Mouse (Mus musculus): ENCODE measurements around the gene Tmem143.
A peak's percentile ranks its signal among the peaks of the same experiment; 100 is the strongest.

Gene Tmem143

DNA sequence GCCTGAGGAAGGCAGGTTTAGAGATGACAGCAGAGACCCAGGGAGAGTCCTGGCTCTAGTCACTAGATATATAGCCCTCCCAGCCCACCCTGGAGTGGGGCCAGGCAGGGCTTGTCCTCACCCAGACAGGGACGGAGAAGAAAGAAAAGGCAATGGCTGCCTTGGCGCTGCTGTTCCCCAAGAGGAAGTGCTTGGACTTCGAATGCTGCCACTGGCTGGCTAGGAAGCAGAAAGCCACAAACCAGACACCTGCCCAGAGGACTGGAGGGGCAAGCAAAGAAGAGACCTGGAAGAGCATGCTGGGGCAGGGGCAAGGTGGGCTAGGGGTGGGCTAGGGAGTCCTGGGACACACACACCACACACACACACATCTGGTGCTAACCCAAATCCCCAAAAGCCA, 9.5 kb upstream of the Tmem143 start:
- no peak for DNase-seq (ENCODE audit: low spot score in 2 of 2)

DNA sequence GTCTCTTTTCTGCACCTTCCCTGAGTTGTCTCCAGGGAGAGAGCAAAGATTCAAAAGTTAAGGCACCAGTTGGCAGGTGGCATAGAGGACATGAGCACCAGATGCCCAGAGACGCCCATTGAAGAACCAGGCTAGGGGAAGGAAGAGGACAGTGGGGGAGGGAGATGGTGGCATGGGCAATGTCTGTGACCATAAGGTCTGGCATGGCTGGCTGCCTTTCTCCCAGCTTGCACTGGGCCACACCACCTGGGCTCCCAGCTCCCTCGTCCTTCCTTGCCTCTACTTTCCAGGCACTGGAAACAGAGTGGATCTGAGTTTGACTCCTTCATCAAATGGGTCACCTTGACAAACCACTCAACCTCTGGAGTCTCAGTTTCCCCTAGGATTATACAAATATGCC, 4.1 kb upstream of the Tmem143 start:
- no peak for DNase-seq (ENCODE audit: low spot score in 2 of 2)

DNA sequence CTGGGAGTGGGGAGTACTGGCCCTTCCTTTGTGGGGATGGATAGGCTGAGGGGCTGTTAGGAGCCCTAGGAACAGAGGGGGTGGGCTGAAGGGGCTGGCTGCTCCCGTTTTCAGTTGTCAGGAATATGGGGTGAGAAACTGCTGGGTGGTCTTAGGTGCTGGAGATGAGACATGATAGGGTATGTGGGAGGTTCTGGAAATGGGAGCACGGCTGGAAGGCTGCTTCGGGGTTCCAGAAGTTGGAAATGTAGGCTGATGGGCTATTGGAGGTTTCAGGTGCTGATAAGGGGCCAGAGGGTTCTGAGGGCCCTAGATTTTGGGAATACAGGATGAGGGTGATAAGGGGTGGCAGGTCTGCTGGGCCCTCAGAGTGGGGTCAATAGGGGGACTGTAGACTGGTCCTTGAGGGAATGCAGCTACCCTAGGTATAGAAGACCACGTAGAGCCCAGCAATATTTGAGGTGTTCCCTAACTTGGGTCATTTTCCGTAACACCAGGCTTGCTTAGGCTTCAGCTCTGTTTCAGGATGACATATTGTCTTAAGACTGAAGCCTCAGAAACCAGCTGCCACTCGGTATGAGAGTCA, 717 bp upstream of the Tmem143 start:
- no peak for DNase-seq (ENCODE audit: low spot score in 2 of 2)

DNA sequence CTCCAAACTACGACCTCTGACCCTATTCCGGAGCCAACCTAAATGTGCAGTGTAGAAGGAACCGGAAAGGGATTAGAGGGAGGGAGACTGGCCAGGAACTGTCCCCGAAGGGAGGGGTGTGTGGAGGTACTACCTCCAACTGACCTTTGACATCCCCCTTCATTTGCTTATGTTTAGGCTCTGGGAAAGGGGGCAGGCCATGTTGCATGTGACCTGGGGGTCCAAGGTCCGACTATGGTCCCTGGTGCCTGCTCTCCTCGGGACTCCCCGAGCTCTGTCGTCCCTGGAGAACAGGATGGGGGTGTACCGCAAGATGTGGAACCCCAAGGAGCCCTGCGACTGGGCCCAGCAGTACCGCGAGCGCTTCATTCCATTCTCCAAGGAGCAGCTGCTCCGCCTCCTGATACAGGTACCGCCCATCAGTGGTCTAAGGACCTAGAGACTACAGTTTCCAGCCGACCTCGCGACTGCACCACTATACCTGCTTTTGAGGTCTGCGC, 567 bp downstream of the Tmem143 start:
- peak in 1 of 2 experiments; percentile 59 for DNase-seq (ENCODE audit: low spot score in 2 of 2)

DNA sequence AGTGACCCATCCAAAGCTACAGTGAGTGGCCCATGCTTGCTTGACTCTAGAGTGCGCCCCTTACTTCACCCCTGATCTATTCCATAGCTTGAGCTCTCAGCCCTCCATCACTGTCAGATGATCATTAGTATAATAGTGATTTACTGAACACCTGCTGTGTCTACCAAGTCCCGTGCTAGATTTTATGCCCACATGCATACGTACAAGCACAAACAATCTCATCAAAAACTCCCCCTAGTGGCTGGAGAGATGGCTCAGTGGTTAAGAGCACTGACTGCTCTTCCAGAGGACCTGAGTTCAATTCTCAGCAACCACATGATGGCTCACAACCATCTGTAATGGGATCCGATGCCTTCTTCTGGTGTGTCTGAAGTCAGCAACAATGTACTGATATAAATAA, 1.4 kb downstream of the Tmem143 start:
- peak in 1 of 2 experiments; percentile 5 for DNase-seq (ENCODE audit: low spot score in 2 of 2)

DNA sequence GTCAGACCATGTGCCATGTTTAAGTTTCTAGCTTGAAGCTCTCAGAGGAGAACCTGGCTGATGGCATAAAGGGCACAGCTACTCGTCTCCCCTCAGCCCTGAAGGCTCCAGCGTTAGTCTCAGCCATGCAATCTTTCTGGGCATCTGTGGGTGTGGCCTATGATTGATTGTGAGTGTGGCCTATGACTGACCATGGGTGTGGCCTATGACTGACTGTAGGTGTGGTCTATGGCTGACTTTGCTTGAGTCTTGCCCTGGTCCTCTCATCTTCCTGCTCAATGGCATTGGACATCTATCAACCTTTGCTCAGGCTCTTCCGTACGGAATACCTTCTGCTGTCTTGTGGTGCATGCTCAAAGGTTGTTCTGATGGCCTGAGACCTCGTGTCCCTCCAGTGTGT, 4.8 kb downstream of the Tmem143 start:
- no peak for DNase-seq (ENCODE audit: low spot score in 2 of 2)

DNA sequence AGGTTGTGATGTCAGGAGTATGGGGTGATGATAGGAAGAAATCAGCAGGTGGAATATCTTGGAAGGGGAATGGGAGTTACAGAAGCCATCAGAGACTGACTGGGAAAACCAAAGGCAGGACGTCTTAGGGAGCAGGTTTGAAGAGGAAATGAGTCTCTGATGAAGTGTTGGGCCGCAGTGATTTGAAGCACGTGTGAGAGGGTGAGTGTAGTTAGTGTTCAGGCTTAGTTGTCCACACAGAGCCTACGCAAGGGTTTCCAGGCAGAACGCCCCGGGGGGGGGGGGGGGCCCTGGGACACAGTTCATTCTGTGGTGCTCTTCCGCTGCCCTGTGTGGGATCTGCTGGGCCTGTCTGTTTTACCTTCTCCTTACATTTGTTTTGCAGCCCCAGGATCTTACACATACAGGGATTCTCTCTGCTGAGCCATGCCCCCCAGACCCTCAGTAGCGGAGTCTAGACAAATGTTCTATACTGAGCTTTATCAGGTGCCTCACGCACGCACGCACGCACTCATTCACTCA, 5.8 kb downstream of the Tmem143 start:
- no peak for DNase-seq (ENCODE audit: low spot score in 2 of 2)

DNA sequence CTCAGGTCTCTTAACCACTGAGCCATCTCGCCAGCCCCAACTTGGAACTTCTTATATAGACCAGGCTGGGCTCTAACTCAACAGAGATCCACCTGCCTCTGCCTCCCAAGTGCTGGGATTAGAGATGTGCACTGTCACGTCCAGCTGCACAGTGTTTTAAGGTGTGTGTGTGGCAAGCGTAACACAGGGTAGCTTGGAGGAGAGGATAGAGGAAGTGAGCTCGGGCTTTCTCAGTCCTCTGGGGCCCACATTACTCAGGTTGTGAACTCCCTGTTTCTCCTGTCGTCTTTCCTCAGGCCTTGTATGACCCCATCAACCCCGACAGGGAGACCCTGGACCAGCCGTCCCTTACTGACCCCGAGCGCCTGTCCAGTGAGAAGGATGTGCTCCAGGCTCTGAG, 9.9 kb downstream of the Tmem143 start:
- DNase-seq (ENCODE audit: low spot score in 2 of 2): no peak

DNA sequence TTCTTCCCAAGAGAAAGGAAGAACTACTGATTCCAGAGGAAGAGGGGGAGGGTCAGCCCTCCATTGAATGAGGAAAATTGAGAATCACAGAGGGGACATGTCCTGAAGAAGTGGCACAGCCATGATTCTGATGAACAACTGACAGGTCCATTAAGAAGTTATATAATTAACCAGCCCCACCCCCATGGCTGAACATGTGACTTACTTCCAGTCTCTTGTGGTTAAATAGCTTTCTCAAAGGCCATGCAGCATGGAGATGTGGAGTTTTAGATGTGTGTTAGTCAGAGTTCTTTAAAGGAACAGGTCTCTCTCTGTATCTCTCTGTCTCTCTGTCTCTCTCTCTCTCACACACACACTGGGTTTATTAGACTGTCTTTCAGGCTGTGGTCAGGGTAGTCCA, 11.6 kb downstream of the Tmem143 start:
- no peak for DNase-seq (ENCODE audit: low spot score in 2 of 2)

DNA sequence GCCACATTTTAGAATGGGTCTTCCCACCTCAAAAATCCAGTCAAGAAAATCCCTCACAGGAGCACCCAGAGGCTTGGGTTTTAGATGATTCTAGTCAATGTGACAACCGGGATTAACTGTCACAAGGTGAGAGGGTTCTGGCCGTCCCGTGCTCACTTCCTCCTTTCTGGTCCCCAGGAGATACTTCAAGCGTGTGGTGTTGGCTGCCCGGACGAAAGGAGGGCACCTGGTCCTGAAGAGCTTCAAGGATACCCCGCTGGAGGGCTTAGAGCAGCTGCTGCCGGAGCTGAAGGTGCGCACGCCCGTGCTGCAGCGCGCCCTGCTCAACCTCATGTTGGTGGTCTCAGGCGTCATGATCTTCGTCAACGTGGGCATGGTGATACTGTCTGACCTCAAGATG, 12.4 kb downstream of the Tmem143 start:
- no peak for DNase-seq (ENCODE audit: low spot score in 2 of 2)

DNA sequence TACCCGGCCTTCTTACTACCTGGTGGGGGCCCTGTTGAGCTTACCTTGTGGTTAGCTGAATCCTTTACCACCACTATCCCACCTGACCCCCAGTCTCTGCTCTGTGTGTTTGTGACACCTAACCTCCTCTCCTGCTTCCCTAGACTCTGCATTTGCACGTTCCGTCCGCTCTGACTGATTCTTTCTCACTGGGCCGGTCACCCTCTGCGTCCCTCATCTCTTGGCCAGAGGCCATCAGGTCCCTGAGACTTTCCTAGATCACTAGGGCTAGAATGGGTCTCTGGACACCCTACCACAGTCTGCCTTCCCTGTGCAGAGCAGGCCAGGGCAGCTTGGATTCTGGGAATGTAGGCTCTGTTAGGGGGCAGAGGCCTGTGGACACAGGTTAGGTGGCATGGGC, 17.3 kb downstream of the Tmem143 start:
- no peak for DNase-seq (ENCODE audit: low spot score in 2 of 2)

DNA sequence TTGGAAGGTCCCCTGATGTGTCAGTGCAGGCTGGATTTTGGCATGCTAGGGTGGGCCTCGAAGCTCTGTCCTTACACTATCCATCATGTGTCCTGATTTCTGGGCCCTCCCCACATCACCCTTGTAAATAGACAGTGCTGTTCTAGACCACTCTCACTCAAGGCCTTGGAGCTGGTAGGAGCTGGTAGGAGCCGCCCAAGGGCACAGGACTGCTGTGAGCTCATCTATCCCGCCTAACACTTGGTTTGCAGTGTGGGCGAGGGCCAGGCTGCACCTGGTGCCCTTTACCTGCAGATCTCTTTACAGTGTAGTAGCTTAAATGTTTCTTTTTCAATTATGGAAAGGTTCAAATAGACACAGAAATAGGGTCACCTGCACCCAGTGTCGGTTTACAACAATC, 18.3 kb downstream of the Tmem143 start:
- DNase-seq (ENCODE audit: low spot score in 2 of 2): no peak

DNA sequence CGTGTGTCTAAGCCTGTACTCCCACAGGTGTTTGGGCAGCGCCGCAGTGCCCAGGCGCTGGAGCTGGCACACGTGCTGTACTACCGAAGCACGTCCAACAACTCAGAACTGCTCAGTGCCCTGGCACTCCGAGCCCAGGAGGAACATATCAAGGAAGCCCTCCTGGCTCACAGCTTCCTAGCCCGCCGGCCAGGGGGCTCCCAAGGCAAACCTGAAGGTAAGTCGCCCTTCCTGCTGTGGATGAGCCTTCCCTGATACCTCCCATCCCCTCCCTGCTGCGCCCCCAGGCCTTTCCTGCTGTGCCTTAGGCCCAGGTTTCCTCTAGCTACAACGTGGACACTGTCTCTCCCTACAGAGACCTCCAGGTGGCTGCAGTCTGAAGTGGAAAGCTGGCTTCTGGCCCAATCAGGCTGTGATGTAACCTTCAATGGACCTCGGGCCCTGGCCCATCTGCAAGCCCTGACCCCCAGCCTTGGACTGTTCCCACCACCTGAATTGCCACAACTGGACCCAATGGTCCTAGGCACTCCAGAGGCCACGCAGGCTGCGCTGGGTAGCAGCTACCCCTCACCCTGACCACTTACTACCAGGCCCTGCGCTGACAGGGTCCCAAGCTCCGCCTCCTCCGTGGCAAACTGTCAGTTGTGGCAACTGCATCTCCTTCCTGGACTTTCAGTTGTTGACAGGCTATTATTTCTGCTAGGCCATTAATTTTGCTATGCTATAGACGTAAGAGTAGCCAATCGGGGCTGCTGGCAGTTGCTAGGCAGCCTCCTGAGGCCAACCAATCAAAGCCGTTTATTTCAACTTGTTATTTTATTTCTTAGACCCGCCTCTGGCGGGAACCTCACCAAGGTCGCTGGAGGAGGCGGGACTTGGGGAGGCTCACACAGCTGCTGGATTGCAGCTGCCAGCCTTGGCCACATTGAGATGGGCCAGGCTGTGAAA, 19.6 kb downstream of the Tmem143 start:
- peak; percentile 87 for DNase-seq (ENCODE audit: low spot score in 2 of 2)

DNA sequence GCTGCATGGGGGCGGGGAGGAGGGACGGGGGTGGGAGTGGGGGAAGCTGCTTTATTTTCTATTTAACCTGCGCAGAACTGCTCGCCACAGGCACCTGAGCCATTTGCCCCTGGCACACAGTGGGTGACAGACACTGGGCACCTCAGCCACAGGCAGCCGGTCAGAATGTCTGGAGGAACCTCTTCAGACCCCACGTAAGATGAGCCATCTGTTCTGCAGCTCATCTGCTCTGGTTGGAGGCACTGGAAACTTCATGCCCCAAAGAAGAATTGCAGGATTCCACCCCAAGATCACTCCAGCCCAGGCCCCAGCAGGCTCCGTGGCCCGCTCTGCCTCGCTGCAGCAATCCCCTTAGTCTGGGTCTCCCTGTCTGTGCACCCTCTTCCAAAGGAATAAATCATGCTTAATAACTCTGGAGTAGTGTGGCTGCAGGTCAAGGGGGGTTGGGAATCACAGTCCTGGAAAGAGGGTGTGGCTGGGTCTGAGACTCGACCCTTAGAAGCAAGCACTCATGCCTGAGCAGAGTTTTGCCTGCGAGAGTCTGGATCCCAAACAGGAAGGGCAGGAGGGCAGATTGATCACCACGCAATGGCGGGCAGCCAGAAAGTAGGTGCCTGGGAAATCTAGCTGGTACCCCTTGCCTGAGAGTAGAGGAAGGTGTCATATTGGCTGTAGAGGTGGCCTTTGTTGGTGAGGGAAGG, 20.4 kb downstream of the Tmem143 start:
- peak in 1 of 2 experiments; percentile 36 for DNase-seq (ENCODE audit: low spot score in 2 of 2)

DNA sequence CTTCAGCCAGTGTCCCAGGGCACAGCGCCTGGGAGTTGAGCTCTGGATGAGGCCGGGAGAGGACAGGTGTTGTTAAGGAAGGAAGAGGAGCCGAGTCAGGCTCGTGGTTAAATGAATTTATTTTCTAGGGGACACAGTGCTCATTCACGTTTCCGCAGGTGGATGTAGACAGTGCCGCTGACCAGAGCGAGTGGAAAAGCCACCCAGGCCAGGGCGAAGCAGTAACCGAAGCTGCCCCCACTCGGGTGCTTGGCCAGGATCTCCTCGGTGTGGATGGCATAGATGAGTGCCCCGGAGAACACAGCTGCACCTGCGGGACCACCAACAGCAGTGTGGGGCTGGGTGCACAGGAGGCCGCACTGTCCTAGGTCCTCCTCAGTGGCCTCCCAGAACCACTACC, 21.2 kb downstream of the Tmem143 start:
- DNase-seq (ENCODE audit: low spot score in 2 of 2): no peak

DNA sequence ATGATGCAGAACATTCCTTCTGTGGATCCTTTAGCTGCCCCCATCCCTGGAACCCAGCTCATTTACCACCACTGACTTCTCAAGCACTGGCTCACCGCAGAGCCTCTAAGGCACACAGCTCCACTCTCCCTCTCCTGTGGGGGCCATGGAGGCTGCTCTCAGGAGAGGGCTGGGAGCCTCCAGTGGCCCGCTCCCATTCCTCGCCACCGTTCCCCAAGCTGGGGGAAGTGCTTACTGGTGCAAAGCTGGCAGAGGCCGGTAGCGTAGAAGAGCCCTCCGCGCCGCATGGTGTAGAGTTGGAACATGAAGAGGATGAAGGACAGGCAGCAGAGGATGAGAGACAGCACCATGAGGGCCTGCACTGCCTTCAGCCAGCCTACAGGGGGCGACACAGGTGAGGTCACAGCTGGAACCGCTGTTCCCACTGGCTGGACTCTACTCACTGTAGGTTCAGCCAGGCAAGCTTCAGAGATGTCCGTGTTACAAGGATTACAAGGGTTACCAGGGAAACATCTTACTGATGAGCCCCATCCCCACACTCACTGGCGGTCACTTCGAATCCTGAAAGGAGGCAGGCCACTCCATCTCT, 22.4 kb downstream of the Tmem143 start:
- DNase-seq (ENCODE audit: low spot score in 2 of 2): no peak

DNA sequence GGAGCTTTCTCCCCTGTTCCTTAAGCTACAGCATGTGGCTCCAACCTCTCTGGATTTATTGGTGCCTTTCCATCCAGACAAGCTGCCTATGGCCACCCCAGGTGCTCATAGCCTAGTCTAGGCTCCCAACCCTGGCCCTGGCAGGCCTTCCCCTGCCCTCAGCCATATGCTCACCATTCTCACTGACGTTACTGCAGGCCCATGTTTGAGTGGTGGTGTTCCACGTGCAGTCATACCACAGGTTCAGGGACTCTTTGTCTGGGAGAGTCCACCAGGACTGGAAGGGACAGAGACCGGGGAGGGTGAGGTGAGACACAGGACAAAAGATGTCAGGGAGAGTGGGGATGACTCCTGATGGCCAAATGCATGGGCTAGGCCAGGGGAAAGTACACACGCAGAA, 23.0 kb downstream of the Tmem143 start:
- no peak for DNase-seq (ENCODE audit: low spot score in 2 of 2)

DNA sequence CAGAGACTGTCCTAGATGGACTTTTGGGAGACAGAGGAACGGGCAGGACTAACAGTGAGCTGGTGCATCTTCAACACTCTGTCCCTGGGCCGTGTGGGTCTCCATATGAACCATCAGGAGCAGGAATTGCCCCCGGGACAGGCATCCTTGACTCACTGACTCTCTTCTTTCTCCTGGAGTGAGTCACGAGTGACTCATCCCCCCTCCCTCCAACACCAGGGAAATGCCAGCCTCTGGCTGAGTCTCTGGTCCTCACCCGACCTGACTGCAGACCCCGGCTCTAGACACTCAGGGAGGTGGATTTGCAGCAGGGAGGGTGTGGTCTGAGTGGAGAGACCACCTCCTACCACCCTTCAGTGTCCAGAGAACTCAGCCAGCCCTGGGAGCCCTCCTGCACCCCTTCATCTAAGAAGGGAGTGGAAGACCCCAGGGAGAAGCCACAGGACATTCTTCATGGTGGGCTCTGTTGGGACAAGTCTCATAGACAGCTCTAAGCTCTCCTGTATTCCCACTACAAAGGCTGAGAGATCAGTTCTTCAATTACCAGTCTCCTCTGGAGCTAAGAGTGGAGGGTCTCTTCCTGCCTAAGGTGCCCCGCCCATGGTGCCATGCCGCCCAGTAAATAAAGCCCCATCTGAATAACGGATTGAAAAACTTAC, 24.0 kb downstream of the Tmem143 start:
- peak; percentile 38 to 66 for DNase-seq (ENCODE audit: low spot score in 2 of 2)

DNA sequence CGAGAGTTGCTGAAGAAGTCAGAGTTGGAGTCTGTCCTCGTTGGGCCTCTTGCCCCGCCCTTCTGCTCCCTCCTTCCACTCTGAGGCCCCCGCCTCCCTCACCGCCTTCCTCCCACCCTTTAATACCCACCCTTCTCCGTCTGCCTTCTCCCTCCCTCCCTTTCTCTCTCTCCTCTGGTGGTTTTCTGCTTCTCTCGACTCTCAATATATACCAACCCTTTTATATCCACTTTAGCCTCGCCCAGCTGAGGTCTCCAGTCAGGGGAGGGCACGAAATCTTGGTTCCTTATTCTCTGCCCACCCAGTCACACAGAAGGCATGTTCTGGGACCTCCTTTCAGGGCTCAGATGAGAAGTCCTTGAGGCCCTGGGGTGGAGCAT, 24.5 kb downstream of the Tmem143 start, which contains the start of gene Emp3:
Emp3 (minus strand) TSS at position 163 of the 380 bp plus-strand sequence.
- peak; percentile 64 to 68 for DNase-seq (ENCODE audit: low spot score in 2 of 2)

DNA sequence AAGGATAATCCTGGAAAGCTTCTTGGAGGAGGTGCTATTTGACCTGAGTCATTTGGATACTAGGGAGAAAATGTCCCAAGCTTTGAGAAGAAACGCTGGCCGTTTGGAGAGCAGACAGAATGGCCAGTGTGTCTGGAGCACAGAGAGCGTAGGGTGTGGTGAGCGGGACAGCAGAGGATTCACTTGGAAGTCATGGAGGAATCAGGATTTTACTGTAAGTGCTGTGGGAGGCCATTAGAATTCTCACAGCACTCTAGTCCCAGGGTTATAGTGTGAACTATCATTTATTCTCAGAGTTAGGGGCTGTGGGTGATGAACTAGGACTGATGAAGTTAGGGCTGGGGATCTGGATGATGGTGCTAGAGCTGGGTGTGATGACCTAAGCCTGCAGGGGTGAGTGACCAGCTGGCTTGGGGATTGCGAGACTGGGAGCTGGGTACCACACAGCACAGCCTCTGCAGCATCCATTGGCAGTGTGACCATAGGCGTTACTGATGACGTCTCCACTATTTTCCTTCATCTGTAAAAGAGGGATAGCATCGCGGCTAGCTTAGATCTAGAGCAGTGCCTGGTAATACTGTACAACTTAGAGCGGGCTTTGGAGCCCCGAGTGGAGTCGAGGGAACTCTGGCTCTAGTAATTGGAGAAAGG, 25.3 kb downstream of the Tmem143 start:
- DNase-seq (ENCODE audit: low spot score in 2 of 2): peak in 1 of 2 experiments; percentile 32
